ENCODE assay signal across 9 mouse cellular contexts in the genomic region with DNA sequence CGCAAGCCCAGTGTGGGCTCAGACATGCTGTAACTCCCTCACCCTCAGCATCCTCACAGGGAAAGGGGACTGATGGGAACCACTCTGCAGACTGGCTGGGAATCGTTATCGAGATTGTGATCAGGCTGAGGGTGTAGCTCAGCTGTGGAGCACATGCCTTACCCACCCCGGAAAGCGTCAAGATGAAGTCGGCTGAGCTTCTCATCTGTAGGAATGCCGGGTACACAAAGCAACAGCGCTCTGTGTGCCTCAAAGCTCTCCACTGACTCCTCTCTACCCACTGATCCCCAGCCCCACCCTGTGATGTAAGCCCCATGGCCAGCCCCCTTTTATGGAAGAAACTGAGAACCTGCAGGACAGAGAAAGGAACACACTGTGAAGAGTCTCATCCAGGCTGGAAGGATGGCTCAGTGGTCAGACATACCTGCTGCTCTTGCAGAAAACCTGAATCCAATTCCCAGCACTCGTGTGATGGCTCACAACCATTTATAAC.
DNase-seq lines count a peak whose midpoint lies in the region; ATAC-seq and TF ChIP-seq lines count a peak whose summit lies in the region.
"Had no signal": no experiment of that assay in that cellular context is flagged by ENCODE, and none has a peak within 500 bp of the region (broad histone marks: within the 10 kb centered on the region; RNA-seq: fewer than 3 reads in every experiment).

No protein-coding gene starts in this region.

- DNase-seq in hindbrain, embryonic 11.5 days (ENCODE audit: low spot score) = no peak
- no peak for DNase-seq in spleen, adult 2 months (ENCODE audit: low read depth in 1 of 2, low spot score in 2 of 2)
- DNase-seq in spleen, postnatal 10 days (ENCODE audit: low spot score in 2 of 2) = no peak
- peak; percentile 34 for DNase-seq in kidney, postnatal 14 days
- DNase-seq in cerebellum, adult 11 months = no peak
- DNase-seq in right cerebral cortex, postnatal 14 days = no peak

- H3K9ac ChIP-seq in hindbrain, embryonic 12.5 days = no peak overlapping the region
- H3K9ac ChIP-seq in hindbrain, embryonic 11.5 days (ENCODE audit: low read depth, low read length) = no peak overlapping the region
- peak overlapping the region; percentile 40; the same call in 1 of the 2 replicates for H3K9ac ChIP-seq in stomach, embryonic 16.5 days (ENCODE audit: low read length)

- H3K4me1 ChIP-seq in hindbrain, embryonic 12.5 days = peaks cover 48% of the 10 kb centered on the region
- H3K4me1 ChIP-seq in hindbrain, embryonic 11.5 days (replicated peaks; ENCODE audit: control insufficient read depth, insufficient read depth, low read length) = peaks cover 5% of the 10 kb centered on the region
- H3K4me1 ChIP-seq in spleen, adult 2 months (ENCODE audit: control insufficient read depth, insufficient read depth, insufficient read length) = no peaks in the 10 kb centered on the region
- peaks cover 68% of the 10 kb centered on the region for H3K4me1 ChIP-seq in stomach, embryonic 16.5 days (ENCODE audit: control insufficient read depth, insufficient read depth, low read length)

- no peak for TF ChIP-seq CTCF in spleen, adult 2 months (IDR thresholded peaks at IDR 0.05; ENCODE audit: extremely low read depth, insufficient read depth, insufficient read length, insufficient replicate concordance)

- H3K36me3 ChIP-seq in hindbrain, embryonic 12.5 days = no peaks in the 10 kb centered on the region
- no peaks in the 10 kb centered on the region for H3K36me3 ChIP-seq in hindbrain, embryonic 11.5 days (ENCODE audit: control insufficient read depth, insufficient read depth, low read length)
- H3K36me3 ChIP-seq in spleen, adult 2 months (ENCODE audit: control insufficient read depth, insufficient read depth, low read length) = no peaks in the 10 kb centered on the region
- no peaks in the 10 kb centered on the region for H3K36me3 ChIP-seq in stomach, embryonic 16.5 days (ENCODE audit: control insufficient read depth, insufficient read depth, low read length)

- no peak overlapping the region for H3K4me2 ChIP-seq in hindbrain, embryonic 12.5 days (replicated peaks)
- H3K4me2 ChIP-seq in hindbrain, embryonic 11.5 days (replicated peaks; ENCODE audit: low read depth, low read length) = no peak overlapping the region
- H3K4me2 ChIP-seq in stomach, embryonic 16.5 days (ENCODE audit: low read depth, low read length) = no peak overlapping the region

- no peak overlapping the region for H3K4me3 ChIP-seq in hindbrain, embryonic 12.5 days
- H3K4me3 ChIP-seq in hindbrain, embryonic 11.5 days (ENCODE audit: low read depth, low read length) = no peak overlapping the region
- H3K4me3 ChIP-seq in spleen, adult 2 months (ENCODE audit: extremely low read depth, insufficient read depth, insufficient read length) = no peak overlapping the region
- H3K4me3 ChIP-seq in stomach, embryonic 16.5 days (replicated peaks; ENCODE audit: low read length) = no peak overlapping the region

- TF ChIP-seq POLR2A in spleen, adult 2 months (IDR thresholded peaks at IDR 0.05; ENCODE audit: low read depth, low read length) = no peak

- H3K9me3 ChIP-seq in hindbrain, embryonic 12.5 days (replicated peaks) = no peaks in the 10 kb centered on the region
- no peaks in the 10 kb centered on the region for H3K9me3 ChIP-seq in hindbrain, embryonic 11.5 days (ENCODE audit: control insufficient read depth, low read length)
- H3K9me3 ChIP-seq in stomach, embryonic 16.5 days (replicated peaks; ENCODE audit: control insufficient read depth, low read length) = no peaks in the 10 kb centered on the region

- WGBS in hindbrain, embryonic 12.5 days = 75% methylated on average over 9 of the region's 9 CpGs
- 75% methylated on average over 9 of the region's 9 CpGs for WGBS in hindbrain, embryonic 11.5 days
- WGBS in spleen, adult 2 months = 87% methylated on average over 9 of the region's 9 CpGs
- WGBS in stomach, embryonic 16.5 days = 55% methylated on average over 9 of the region's 9 CpGs

- no peaks in the 10 kb centered on the region for H3K27me3 ChIP-seq in hindbrain, embryonic 12.5 days
- no peaks in the 10 kb centered on the region for H3K27me3 ChIP-seq in hindbrain, embryonic 11.5 days (ENCODE audit: control insufficient read depth, insufficient read depth, low read length)
- no peaks in the 10 kb centered on the region for H3K27me3 ChIP-seq in spleen, adult 2 months (ENCODE audit: control insufficient read depth, insufficient read depth, low read length)
- no peaks in the 10 kb centered on the region for H3K27me3 ChIP-seq in stomach, embryonic 16.5 days (ENCODE audit: control insufficient read depth, insufficient read depth, low read length)

- peak overlapping the region; percentile 23; the same call in 1 of the 2 replicates for H3K27ac ChIP-seq in hindbrain, embryonic 12.5 days
- no peak overlapping the region for H3K27ac ChIP-seq in hindbrain, embryonic 11.5 days (ENCODE audit: low read depth, low read length)
- peak overlapping the region; percentile 51; the same call in 1 of the 2 replicates for H3K27ac ChIP-seq in spleen, adult 2 months (ENCODE audit: insufficient read depth, low read length)
- H3K27ac ChIP-seq in stomach, embryonic 16.5 days (ENCODE audit: low read length) = peak overlapping the region; percentile 92

- ATAC-seq in hindbrain, embryonic 12.5 days (ENCODE audit: low FRiP score) = no peak
- ATAC-seq in hindbrain, embryonic 11.5 days (ENCODE audit: low FRiP score) = no peak
- ATAC-seq in stomach, embryonic 16.5 days (ENCODE audit: insufficient read depth, low FRiP score) = no peak
- ATAC-seq: CD4-positive, CD25-positive, alpha-beta regulatory T cell, adult 4 months had no signal
